Mouse (Mus musculus): Measurements from ENCODE around the gene Actr6. TPM values are rescaled to one million over a fixed set of nuclear protein-coding genes. Genes with fewer than 3 reads are reported as not detected.

Actr6 gene
- total and polyA plus RNA-seq, 2 experiments from 2014 or later = 3.4 to 21.9 TPM

DNA sequence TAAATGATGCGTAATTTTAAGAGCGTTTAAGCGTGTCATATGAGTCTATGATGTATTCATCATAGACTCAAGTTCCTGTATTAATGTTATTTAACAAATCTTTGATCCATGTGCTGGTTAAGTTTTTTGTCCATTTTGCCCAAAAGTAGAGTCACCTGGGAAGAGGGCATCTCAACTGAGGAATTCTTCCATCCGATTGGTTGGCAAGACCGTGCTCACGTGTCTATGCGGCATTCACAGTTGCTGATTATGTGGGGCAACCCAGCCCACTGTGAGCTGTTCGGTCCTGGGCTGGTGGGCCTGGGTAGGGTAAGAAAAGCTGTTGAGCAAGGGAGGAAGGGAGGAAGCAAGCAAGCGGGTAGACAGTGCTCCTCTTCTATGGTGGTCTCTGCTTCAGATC is 6.3 kb upstream of the Actr6 start:
- DNase-seq (ENCODE audit: low spot score) (no peak), ATAC-seq (ENCODE audit: insufficient read depth, low read depth) (no peak)
- no peaks in the 10 kb centered on the region for H3K27me3 ChIP-seq (ENCODE audit: control insufficient read depth, insufficient read depth, low read length)
- no peak overlapping the region for H3K9ac ChIP-seq (replicated peaks; ENCODE audit: low read depth, low read length)
- H3K9me3 ChIP-seq (replicated peaks; ENCODE audit: control insufficient read depth, low read length) = no peaks in the 10 kb centered on the region
- TF ChIP-seq EP300 (IDR thresholded peaks at IDR 0.05; ENCODE audit: low read depth) (no peak), CTCF (IDR thresholded peaks at IDR 0.05; ENCODE audit: low read depth) (no peak)
- H3K27ac ChIP-seq (ENCODE audit: low read depth) = no peak overlapping the region
- no peak overlapping the region for H3K4me3 ChIP-seq (ENCODE audit: low read depth, low read length)
- WGBS = 86% methylated on average over 9 of the region's 9 CpGs
- no peaks in the 10 kb centered on the region for H3K36me3 ChIP-seq (replicated peaks; ENCODE audit: control insufficient read depth, insufficient read depth, low read length)
- no peaks in the 10 kb centered on the region for H3K4me1 ChIP-seq (ENCODE audit: control insufficient read depth, insufficient read depth)
- no peak overlapping the region for H3K4me2 ChIP-seq (ENCODE audit: low read depth, low read length)

DNA sequence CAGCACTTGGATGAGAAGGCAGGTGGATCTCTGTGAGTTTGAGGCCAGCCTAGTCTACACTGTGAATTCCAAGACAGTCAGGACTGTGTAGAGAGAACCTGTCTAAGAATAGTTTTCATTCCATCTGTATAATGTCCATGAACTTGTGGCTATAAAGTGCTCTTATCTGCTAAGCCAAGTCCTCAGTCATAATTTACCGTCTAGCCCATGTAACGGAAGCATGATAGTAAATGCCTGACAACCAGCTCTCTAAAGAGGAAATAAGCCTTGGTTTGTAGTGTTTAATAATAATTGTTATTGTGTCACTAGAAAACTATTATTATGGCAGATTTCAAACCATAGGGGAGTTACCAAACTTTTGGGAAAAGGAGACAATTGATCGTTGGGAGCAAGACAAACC is 5.8 kb upstream of the Actr6 start:
- Histone ChIP-seq H3K4me1 (ENCODE audit: control insufficient read depth, insufficient read depth) (no peaks in the 10 kb centered on the region), H3K9ac (replicated peaks; ENCODE audit: low read depth, low read length) (no peak overlapping the region), H3K4me3 (ENCODE audit: low read depth, low read length) (no peak overlapping the region), H3K27me3 (ENCODE audit: control insufficient read depth, insufficient read depth, low read length) (no peaks in the 10 kb centered on the region), H3K9me3 (replicated peaks; ENCODE audit: control insufficient read depth, low read length) (no peaks in the 10 kb centered on the region), H3K27ac (ENCODE audit: low read depth) (no peak overlapping the region), H3K4me2 (ENCODE audit: low read depth, low read length) (no peak overlapping the region), H3K36me3 (replicated peaks; ENCODE audit: control insufficient read depth, insufficient read depth, low read length) (no peaks in the 10 kb centered on the region)
- ATAC-seq (ENCODE audit: insufficient read depth, low read depth) = no peak
- TF ChIP-seq CTCF (IDR thresholded peaks at IDR 0.05; ENCODE audit: low read depth) (no peak), EP300 (IDR thresholded peaks at IDR 0.05; ENCODE audit: low read depth) (no peak)
- DNase-seq (ENCODE audit: low spot score) = no peak
- 73% methylated on average over 3 of the region's 3 CpGs for WGBS

GRCm38 (mm10) chr10:89737092-89737491 is 5.0 kb upstream of the Actr6 start:
- ATAC-seq (ENCODE audit: insufficient read depth, low read depth) (no peak), DNase-seq (ENCODE audit: low spot score) (no peak)
- H3K27me3 ChIP-seq (ENCODE audit: control insufficient read depth, insufficient read depth, low read length) = no peaks in the 10 kb centered on the region
- H3K9ac ChIP-seq (replicated peaks; ENCODE audit: low read depth, low read length) = no peak overlapping the region
- H3K36me3 ChIP-seq (replicated peaks; ENCODE audit: control insufficient read depth, insufficient read depth, low read length) = no peaks in the 10 kb centered on the region
- H3K9me3 ChIP-seq (replicated peaks; ENCODE audit: control insufficient read depth, low read length) = no peaks in the 10 kb centered on the region
- TF ChIP-seq EP300 (IDR thresholded peaks at IDR 0.05; ENCODE audit: low read depth) (no peak), CTCF (IDR thresholded peaks at IDR 0.05; ENCODE audit: low read depth) (peak; percentile 25; the same call in 1 of the 2 replicates)
- WGBS = 42% methylated on average over 5 of the region's 5 CpGs
- no peak overlapping the region for H3K4me2 ChIP-seq (ENCODE audit: low read depth, low read length)
- no peaks in the 10 kb centered on the region for H3K4me1 ChIP-seq (ENCODE audit: control insufficient read depth, insufficient read depth)
- H3K27ac ChIP-seq (ENCODE audit: low read depth) = no peak overlapping the region
- H3K4me3 ChIP-seq (ENCODE audit: low read depth, low read length) = no peak overlapping the region

GRCm38 (mm10) chr10:89731341-89731740 is 754 bp downstream of the Actr6 start:
- 17% methylated on average over 5 of the region's 5 CpGs for WGBS

GRCm38 (mm10) chr10:89730386-89730785 is 1.7 kb downstream of the Actr6 start:
- no peak overlapping the region for H3K4me2 ChIP-seq (ENCODE audit: low read depth, low read length)
- H3K27me3 ChIP-seq (ENCODE audit: control insufficient read depth, insufficient read depth, low read length) = no peaks in the 10 kb centered on the region
- no peaks in the 10 kb centered on the region for H3K9me3 ChIP-seq (replicated peaks; ENCODE audit: control insufficient read depth, low read length)
- ATAC-seq (ENCODE audit: insufficient read depth, low read depth) (no peak), DNase-seq (ENCODE audit: low spot score) (no peak)
- no peak overlapping the region for H3K9ac ChIP-seq (replicated peaks; ENCODE audit: low read depth, low read length)
- peaks cover 16% of the 10 kb centered on the region; the same call in 1 of the 2 replicates for H3K36me3 ChIP-seq (replicated peaks; ENCODE audit: control insufficient read depth, insufficient read depth, low read length)
- TF ChIP-seq CTCF (IDR thresholded peaks at IDR 0.05; ENCODE audit: low read depth) (no peak), EP300 (IDR thresholded peaks at IDR 0.05; ENCODE audit: low read depth) (no peak)
- WGBS = 76% methylated on average over 6 of the region's 6 CpGs
- no peak overlapping the region for H3K27ac ChIP-seq (ENCODE audit: low read depth)
- H3K4me1 ChIP-seq (ENCODE audit: control insufficient read depth, insufficient read depth) = peaks cover 6% of the 10 kb centered on the region; the same call in 1 of the 2 replicates
- H3K4me3 ChIP-seq (ENCODE audit: low read depth, low read length) = no peak overlapping the region

More at GRCm38 (mm10) chr10:89731341-89731740, 754 bp downstream of the Actr6 start:
- Histone ChIP-seq H3K27ac (ENCODE audit: low read depth) (peak overlapping the region; percentile 3; the same call in 1 of the 2 replicates), H3K36me3 (replicated peaks; ENCODE audit: control insufficient read depth, insufficient read depth, low read length) (peaks cover 6% of the 10 kb centered on the region; the same call in 1 of the 2 replicates), H3K9ac (replicated peaks; ENCODE audit: low read depth, low read length) (peak overlapping the region; percentile 55; the same call in 1 of the 2 replicates), H3K9me3 (replicated peaks; ENCODE audit: control insufficient read depth, low read length) (no peaks in the 10 kb centered on the region), H3K4me3 (ENCODE audit: low read depth, low read length) (peak overlapping the region; percentile 77), H3K4me2 (ENCODE audit: low read depth, low read length) (peak overlapping the region; percentile 83), H3K4me1 (ENCODE audit: control insufficient read depth, insufficient read depth) (peaks cover 6% of the 10 kb centered on the region; the same call in 1 of the 2 replicates), H3K27me3 (ENCODE audit: control insufficient read depth, insufficient read depth, low read length) (no peaks in the 10 kb centered on the region)
- DNase-seq (ENCODE audit: low spot score) = no peak
- TF ChIP-seq CTCF (IDR thresholded peaks at IDR 0.05; ENCODE audit: low read depth) (0 out of 2 replicates have a peak, but pooled peaks have one; percentile 3), EP300 (IDR thresholded peaks at IDR 0.05; ENCODE audit: low read depth) (no peak)
- no peak for ATAC-seq (ENCODE audit: insufficient read depth, low read depth)

Data from heart, postnatal 0 days (tissue).